Comparison of ENCODE assay signal across 8 mouse cellular contexts in genomic region chr2:117342547-117343239, GRCm38 (mm10). TPM values are rescaled to one million over a fixed set of nuclear protein-coding genes. Genes with fewer than 3 reads are reported as not detected.
DNase-seq lines count a peak whose midpoint lies in the region; ATAC-seq and TF ChIP-seq lines count a peak whose summit lies in the region.

Gene Rasgrp1, minus strand, starts transcription at chr2:117343001.

- H3K9ac ChIP-seq in heart, adult 2 months (ENCODE audit: low read depth, low read length): peak within 1 kb of the TSS; percentile 26
- H3K9ac ChIP-seq in limb, embryonic 15.5 days: peak within 1 kb of the TSS; percentile 47
- H3K9ac ChIP-seq in midbrain, embryonic 13.5 days (replicated peaks): peak within 1 kb of the TSS; percentile 59

- 2% methylated on average over 56 of the region's 56 CpGs for WGBS in heart, adult 2 months
- WGBS in kidney, adult 2 months: 3% methylated on average over 56 of the region's 56 CpGs
- WGBS in limb, embryonic 15.5 days: 1% methylated on average over 56 of the region's 56 CpGs
- 2% methylated on average over 56 of the region's 56 CpGs for WGBS in midbrain, embryonic 13.5 days

- TF ChIP-seq CTCF in cortical plate, adult 2 months (IDR thresholded peaks at IDR 0.05; ENCODE audit: extremely low read depth, insufficient read depth, low read length): no peak
- TF ChIP-seq CTCF in heart, adult 2 months (IDR thresholded peaks at IDR 0.05): no peak
- no peak for TF ChIP-seq CTCF in kidney, adult 2 months (conservative IDR thresholded peaks at IDR 0.05; ENCODE audit: insufficient read depth, insufficient read length, low read depth, low read length)

- TF ChIP-seq POLR2A in cortical plate, adult 2 months (IDR thresholded peaks at IDR 0.05; ENCODE audit: extremely low read depth, insufficient read depth, low read length): peak; percentile 50; the same call in 1 of the 2 replicates
- no peak for TF ChIP-seq POLR2A in heart, adult 2 months (IDR thresholded peaks at IDR 0.05; ENCODE audit: insufficient read depth, low read depth, low read length)
- TF ChIP-seq POLR2A in kidney, adult 2 months (IDR thresholded peaks at IDR 0.05; ENCODE audit: low read depth, low read length): no peak

- H3K9me3 ChIP-seq in limb, embryonic 15.5 days: no peaks in the 10 kb centered on the region
- H3K9me3 ChIP-seq in midbrain, embryonic 13.5 days: no peaks in the 10 kb centered on the region

- no peak for TF ChIP-seq EP300 in heart, adult 2 months (IDR thresholded peaks at IDR 0.05; ENCODE audit: insufficient read depth, low read depth, low read length)

- H3K27ac ChIP-seq in cortical plate, adult 2 months (ENCODE audit: insufficient read depth, low read length): peak within 1 kb of the TSS; percentile 88
- H3K27ac ChIP-seq in heart, adult 2 months: no peak within 1 kb of the TSS
- H3K27ac ChIP-seq in kidney, adult 2 months (ENCODE audit: insufficient read depth, low read depth, low read length): peak within 1 kb of the TSS; percentile 43; the same call in 1 of the 2 replicates
- H3K27ac ChIP-seq in limb, embryonic 15.5 days: peak within 1 kb of the TSS; percentile 54; the same call in 1 of the 2 replicates
- H3K27ac ChIP-seq in midbrain, embryonic 13.5 days: no peak within 1 kb of the TSS

- H3K4me2 ChIP-seq in limb, embryonic 15.5 days: peak within 1 kb of the TSS; percentile 97
- peak within 1 kb of the TSS; percentile 91 for H3K4me2 ChIP-seq in midbrain, embryonic 13.5 days (replicated peaks)

- intact Hi-C loops in heart, adult 2 months (cut with DNase I): loop anchor here (2.0 kb wide), 2 partner anchors 68 to 96 kb away; no protein-coding TSS in a partner anchor

- peak within 1 kb of the TSS; percentile 91 for H3K4me3 ChIP-seq in cortical plate, adult 2 months (ENCODE audit: insufficient read depth, low read length)
- H3K4me3 ChIP-seq in heart, adult 2 months: peak within 1 kb of the TSS; percentile 22
- H3K4me3 ChIP-seq in kidney, adult 2 months (ENCODE audit: insufficient read depth, low read depth, low read length): peak within 1 kb of the TSS; percentile 62
- peak within 1 kb of the TSS; percentile 52 for H3K4me3 ChIP-seq in limb, embryonic 15.5 days
- H3K4me3 ChIP-seq in midbrain, embryonic 13.5 days (replicated peaks): peak within 1 kb of the TSS; percentile 58

- H3K4me1 ChIP-seq in cortical plate, adult 2 months (ENCODE audit: control insufficient read depth, insufficient read depth, low read length): peaks cover 1% of the 10 kb centered on the region; the same call in 1 of the 2 replicates
- H3K4me1 ChIP-seq in heart, adult 2 months (ENCODE audit: control insufficient read depth, insufficient read depth, low read length): no peaks in the 10 kb centered on the region
- no peaks in the 10 kb centered on the region for H3K4me1 ChIP-seq in kidney, adult 2 months (ENCODE audit: control insufficient read depth, insufficient read depth, low read length)
- peaks cover 19% of the 10 kb centered on the region for H3K4me1 ChIP-seq in limb, embryonic 15.5 days
- peaks cover 15% of the 10 kb centered on the region for H3K4me1 ChIP-seq in midbrain, embryonic 13.5 days (replicated peaks)

- H3K79me2 ChIP-seq in heart, adult 2 months (replicated peaks; ENCODE audit: control insufficient read depth, insufficient read depth, low read length): no peaks in the 10 kb centered on the region

- peaks cover 7% of the 10 kb centered on the region for H3K27me3 ChIP-seq in heart, adult 2 months (ENCODE audit: control insufficient read depth, insufficient read depth, low read length)
- H3K27me3 ChIP-seq in kidney, adult 2 months (replicated peaks; ENCODE audit: control insufficient read depth, insufficient read depth, low read length): peaks cover 1% of the 10 kb centered on the region; the same call in 1 of the 2 replicates
- H3K27me3 ChIP-seq in limb, embryonic 15.5 days: peaks cover 37% of the 10 kb centered on the region
- peaks cover 35% of the 10 kb centered on the region for H3K27me3 ChIP-seq in midbrain, embryonic 13.5 days

- DNase-seq in adrenal gland, postnatal 10 days: peak; percentile 20
- no peak for DNase-seq in adrenal gland, adult 8-10 months
- DNase-seq in heart, adult 2 months: peak; percentile 29 to 63
- peak; percentile 17 for DNase-seq in kidney, adult 2 months
- DNase-seq in spleen, postnatal 14 days (ENCODE audit: low spot score in 2 of 2): peak; percentile 47 to 58

- ATAC-seq in limb, embryonic 15.5 days (ENCODE audit: insufficient number of reproducible peaks, low FRiP score, low TSS enrichment, low read depth): no peak
- ATAC-seq in midbrain, embryonic 13.5 days: peak; percentile 84

- no peaks in the 10 kb centered on the region for H3K36me3 ChIP-seq in heart, adult 2 months (ENCODE audit: control insufficient read depth, insufficient read depth, low read length)
- H3K36me3 ChIP-seq in kidney, adult 2 months (ENCODE audit: control insufficient read depth, insufficient read depth, low read length): no peaks in the 10 kb centered on the region
- H3K36me3 ChIP-seq in limb, embryonic 15.5 days: no peaks in the 10 kb centered on the region
- no peaks in the 10 kb centered on the region for H3K36me3 ChIP-seq in midbrain, embryonic 13.5 days

RNA-seq across cellular contexts. Expression of gene Rasgrp1, which starts in this region (rescaled TPM):
- 1 to 10 TPM; 2.7 to 3.2 TPM for total RNA-seq in adrenal gland, postnatal 10 days (2021)
- 1 to 10 TPM in 2 of 4 experiments, under 1 TPM in 2; 0.67 to 2.0 (median 0.90) TPM for total RNA-seq in adrenal gland, adult 8-10 months (2022)
- polyA plus RNA-seq in cortical plate, adult 2 months (2012; rRNA removed): 194 and 204 TPM in 2 replicates
- under 1 TPM; 0.34 to 0.43 TPM for total RNA-seq in heart, adult 2 months (2021)
- 0.62 and 0.67 TPM in 2 replicates for polyA plus RNA-seq in heart, adult 2 months (2012; rRNA removed)
- 2.3 and 3.2 TPM in 2 replicates for polyA plus RNA-seq in kidney, adult 2 months (2012; rRNA removed)
- 1.2 and 1.3 TPM in 2 replicates for polyA plus RNA-seq in limb, embryonic 15.5 days (2015; fragmentation: Nextera tagmentation; extraction: Ambion mirVana)
- 1.1 and 2.0 TPM in 2 replicates for polyA plus RNA-seq in midbrain, embryonic 13.5 days (2015; fragmentation: Nextera tagmentation; extraction: Ambion mirVana)

Comparison
In these comparisons a context has a peak if more than half of its experiments do, and no peak if none do; other contexts are left out.
1. RNA of gene Rasgrp1 (polyA plus RNA-seq): 194 to 204 TPM in cortical plate, adult 2 months; 2.3 to 3.2 TPM in kidney, adult 2 months, 1.1 to 2.0 TPM in midbrain, embryonic 13.5 days, 1.2 to 1.3 TPM in limb, embryonic 15.5 days and 0.62 to 0.67 TPM in heart, adult 2 months; every median in the first group is over 10 times any median in the second.
2. Peak in DNase-seq, H3K4me3 ChIP-seq and H3K9ac ChIP-seq in heart, adult 2 months; RNA of the gene not detected or under 1 TPM.
3. H3K27ac ChIP-seq: peak in cortical plate, adult 2 months (single experiment), kidney, adult 2 months (single experiment) and limb, embryonic 15.5 days (single experiment); none in heart, adult 2 months (single experiment) and midbrain, embryonic 13.5 days (single experiment).
4. H3K4me3 ChIP-seq: peak in every context shown above with its lines; median percentile 91 in cortical plate, adult 2 months; 62 in kidney, adult 2 months; 58 in midbrain, embryonic 13.5 days; 52 in limb, embryonic 15.5 days; 22 in heart, adult 2 months.
5. Peak in every context shown above with its lines, with median percentiles within 50 percentile points of each other: H3K9ac ChIP-seq.